Mouse (Mus musculus): Measurements from ENCODE around the gene Atp7b. TPM values are rescaled to one million over a fixed set of nuclear protein-coding genes. Genes with fewer than 3 reads are reported as not detected.

The Atp7b gene
- polyA plus RNA-seq, 1 experiment from 2014 or later = 0.90 TPM

- no peaks in the 10 kb centered on the region for H3K36me3 ChIP-seq (replicated peaks; ENCODE audit: control insufficient read depth, insufficient read depth, low read depth, low read length)
- no peak overlapping the region for H3K27ac ChIP-seq (replicated peaks; ENCODE audit: low read depth, low read length)
- H3K4me1 ChIP-seq (ENCODE audit: control insufficient read depth, insufficient read depth, low read length) = no peaks in the 10 kb centered on the region
- WGBS = 62% methylated on average over 4 of the region's 4 CpGs
- H3K4me2 ChIP-seq (ENCODE audit: low read depth, low read length) = no peak overlapping the region
- DNase-seq (ENCODE audit: low spot score) (no peak), ATAC-seq (replicated peaks; ENCODE audit: insufficient number of reproducible peaks, low FRiP score, low TSS enrichment, low read depth) (no peak)
- H3K27me3 ChIP-seq (ENCODE audit: control insufficient read depth, insufficient read depth, low read length) = no peaks in the 10 kb centered on the region
- H3K4me3 ChIP-seq (ENCODE audit: low read depth, low read length) = no peak overlapping the region
- H3K9me3 ChIP-seq (replicated peaks; ENCODE audit: control insufficient read depth, low read length) = no peaks in the 10 kb centered on the region
- no peak overlapping the region for H3K9ac ChIP-seq (replicated peaks; ENCODE audit: low read length)
Measured at GRCm38 (mm10) chr8:21978193-21978592, 81.9 kb downstream of the Atp7b start.

- H3K27me3 ChIP-seq (ENCODE audit: control insufficient read depth, insufficient read depth, low read length) = no peaks in the 10 kb centered on the region
- no peaks in the 10 kb centered on the region for H3K9me3 ChIP-seq (replicated peaks; ENCODE audit: control insufficient read depth, low read length)
- no peak for DNase-seq (ENCODE audit: low spot score)
- ATAC-seq (replicated peaks; ENCODE audit: insufficient number of reproducible peaks, low FRiP score, low TSS enrichment, low read depth) = no peak
- no peaks in the 10 kb centered on the region for H3K36me3 ChIP-seq (replicated peaks; ENCODE audit: control insufficient read depth, insufficient read depth, low read depth, low read length)
- H3K4me3 ChIP-seq (ENCODE audit: low read depth, low read length) = no peak within 1 kb of the TSS
- no peak within 1 kb of the TSS for H3K27ac ChIP-seq (replicated peaks; ENCODE audit: low read depth, low read length)
- no peak within 1 kb of the TSS for H3K4me2 ChIP-seq (ENCODE audit: low read depth, low read length)
- no peaks in the 10 kb centered on the region for H3K4me1 ChIP-seq (ENCODE audit: control insufficient read depth, insufficient read depth, low read length)
- WGBS = 91% methylated on average over 3 of the region's 3 CpGs
- H3K9ac ChIP-seq (replicated peaks; ENCODE audit: low read length) = no peak within 1 kb of the TSS
Measured at GRCm38 (mm10) chr8:21969475-21969874, 90.6 kb downstream of the Atp7b start, which contains the start of gene Ccdc70. TSS of gene Ccdc70 (plus strand) at chr8:21969775.

- Histone ChIP-seq H3K4me3 (ENCODE audit: low read depth, low read length) (no peak overlapping the region), H3K4me2 (ENCODE audit: low read depth, low read length) (no peak overlapping the region), H3K27me3 (ENCODE audit: control insufficient read depth, insufficient read depth, low read length) (no peaks in the 10 kb centered on the region), H3K9ac (replicated peaks; ENCODE audit: low read length) (no peak overlapping the region), H3K4me1 (ENCODE audit: control insufficient read depth, insufficient read depth, low read length) (no peaks in the 10 kb centered on the region), H3K9me3 (replicated peaks; ENCODE audit: control insufficient read depth, low read length) (no peaks in the 10 kb centered on the region), H3K36me3 (replicated peaks; ENCODE audit: control insufficient read depth, insufficient read depth, low read depth, low read length) (no peaks in the 10 kb centered on the region), H3K27ac (replicated peaks; ENCODE audit: low read depth, low read length) (no peak overlapping the region)
- 78% methylated on average over 1 of the region's 1 CpGs for WGBS
- DNase-seq (ENCODE audit: low spot score) (no peak), ATAC-seq (replicated peaks; ENCODE audit: insufficient number of reproducible peaks, low FRiP score, low TSS enrichment, low read depth) (no peak)
Measured at GRCm38 (mm10) chr8:21966646-21967045, 93.5 kb downstream of the Atp7b start.

GRCm38 (mm10) chr8:21958414-21958813 lies 101.7 kb downstream of the Atp7b start, which contains the start of gene Fam90a1a:
TSS of gene Fam90a1a (plus strand) at chr8:21958714.
- Histone ChIP-seq H3K27me3 (ENCODE audit: control insufficient read depth, insufficient read depth, low read length) (no peaks in the 10 kb centered on the region), H3K27ac (replicated peaks; ENCODE audit: low read depth, low read length) (no peak within 1 kb of the TSS), H3K4me1 (ENCODE audit: control insufficient read depth, insufficient read depth, low read length) (no peaks in the 10 kb centered on the region), H3K36me3 (replicated peaks; ENCODE audit: control insufficient read depth, insufficient read depth, low read depth, low read length) (no peaks in the 10 kb centered on the region), H3K4me3 (ENCODE audit: low read depth, low read length) (no peak within 1 kb of the TSS), H3K9ac (replicated peaks; ENCODE audit: low read length) (no peak within 1 kb of the TSS), H3K4me2 (ENCODE audit: low read depth, low read length) (no peak within 1 kb of the TSS), H3K9me3 (replicated peaks; ENCODE audit: control insufficient read depth, low read length) (no peaks in the 10 kb centered on the region)
- WGBS = 88% methylated on average over 2 of the region's 2 CpGs
- DNase-seq (ENCODE audit: low spot score) = no peak
- ATAC-seq (replicated peaks; ENCODE audit: insufficient number of reproducible peaks, low FRiP score, low TSS enrichment, low read depth) = no peak

- Histone ChIP-seq H3K9me3 (replicated peaks; ENCODE audit: control insufficient read depth, low read length) (no peaks in the 10 kb centered on the region), H3K36me3 (replicated peaks; ENCODE audit: control insufficient read depth, insufficient read depth, low read depth, low read length) (no peaks in the 10 kb centered on the region), H3K4me1 (ENCODE audit: control insufficient read depth, insufficient read depth, low read length) (no peaks in the 10 kb centered on the region), H3K27me3 (ENCODE audit: control insufficient read depth, insufficient read depth, low read length) (no peaks in the 10 kb centered on the region), H3K4me2 (ENCODE audit: low read depth, low read length) (no peak overlapping the region), H3K4me3 (ENCODE audit: low read depth, low read length) (no peak overlapping the region), H3K9ac (replicated peaks; ENCODE audit: low read length) (no peak overlapping the region), H3K27ac (replicated peaks; ENCODE audit: low read depth, low read length) (no peak overlapping the region)
- DNase-seq (ENCODE audit: low spot score) = no peak
- ATAC-seq (replicated peaks; ENCODE audit: insufficient number of reproducible peaks, low FRiP score, low TSS enrichment, low read depth) = no peak
- WGBS = 86% methylated on average over 3 of the region's 3 CpGs
Measured at GRCm38 (mm10) chr8:21956336-21956735, 103.8 kb downstream of the Atp7b start.

- Histone ChIP-seq H3K9ac (replicated peaks; ENCODE audit: low read length) (no peak overlapping the region), H3K4me3 (ENCODE audit: low read depth, low read length) (no peak overlapping the region), H3K36me3 (replicated peaks; ENCODE audit: control insufficient read depth, insufficient read depth, low read depth, low read length) (no peaks in the 10 kb centered on the region), H3K4me1 (ENCODE audit: control insufficient read depth, insufficient read depth, low read length) (no peaks in the 10 kb centered on the region), H3K27me3 (ENCODE audit: control insufficient read depth, insufficient read depth, low read length) (no peaks in the 10 kb centered on the region), H3K4me2 (ENCODE audit: low read depth, low read length) (no peak overlapping the region), H3K27ac (replicated peaks; ENCODE audit: low read depth, low read length) (no peak overlapping the region), H3K9me3 (replicated peaks; ENCODE audit: control insufficient read depth, low read length) (no peaks in the 10 kb centered on the region)
- 7% methylated on average over 9 of the region's 9 CpGs for WGBS
- DNase-seq (ENCODE audit: low spot score) = peak; percentile 69
- no peak for ATAC-seq (replicated peaks; ENCODE audit: insufficient number of reproducible peaks, low FRiP score, low TSS enrichment, low read depth)
Measured at GRCm38 (mm10) chr8:21955321-21955720, 104.8 kb downstream of the Atp7b start.

GRCm38 (mm10) chr8:21947311-21948017 lies 112.6 kb downstream of the Atp7b start:
- Histone ChIP-seq H3K4me2 (ENCODE audit: low read depth, low read length) (no peak overlapping the region), H3K4me3 (ENCODE audit: low read depth, low read length) (no peak overlapping the region), H3K27me3 (ENCODE audit: control insufficient read depth, insufficient read depth, low read length) (no peaks in the 10 kb centered on the region), H3K27ac (replicated peaks; ENCODE audit: low read depth, low read length) (no peak overlapping the region), H3K36me3 (replicated peaks; ENCODE audit: control insufficient read depth, insufficient read depth, low read depth, low read length) (no peaks in the 10 kb centered on the region), H3K4me1 (ENCODE audit: control insufficient read depth, insufficient read depth, low read length) (no peaks in the 10 kb centered on the region), H3K9me3 (replicated peaks; ENCODE audit: control insufficient read depth, low read length) (no peaks in the 10 kb centered on the region), H3K9ac (replicated peaks; ENCODE audit: low read length) (no peak overlapping the region)
- ATAC-seq (replicated peaks; ENCODE audit: insufficient number of reproducible peaks, low FRiP score, low TSS enrichment, low read depth) (no peak), DNase-seq (ENCODE audit: low spot score) (no peak)
- 72% methylated on average over 9 of the region's 9 CpGs for WGBS

- DNase-seq (ENCODE audit: low spot score) = no peak
- WGBS = 77% methylated on average over 6 of the region's 6 CpGs
Measured at GRCm38 (mm10) chr8:21946462-21946861, 113.6 kb downstream of the Atp7b start, which contains the start of gene Defb13. TSS of gene Defb13 (plus strand) at chr8:21946762.

More at GRCm38 (mm10) chr8:21946462-21946861, 113.6 kb downstream of the Atp7b start, which contains the start of gene Defb13:
- H3K9ac ChIP-seq (replicated peaks; ENCODE audit: low read length) = no peak within 1 kb of the TSS
- no peaks in the 10 kb centered on the region for H3K4me1 ChIP-seq (ENCODE audit: control insufficient read depth, insufficient read depth, low read length)
- no peak within 1 kb of the TSS; the same call in 1 of the 2 replicates for H3K4me2 ChIP-seq (ENCODE audit: low read depth, low read length)
- no peak within 1 kb of the TSS for H3K4me3 ChIP-seq (ENCODE audit: low read depth, low read length)
- no peaks in the 10 kb centered on the region for H3K36me3 ChIP-seq (replicated peaks; ENCODE audit: control insufficient read depth, insufficient read depth, low read depth, low read length)
- ATAC-seq (replicated peaks; ENCODE audit: insufficient number of reproducible peaks, low FRiP score, low TSS enrichment, low read depth) = no peak
- no peaks in the 10 kb centered on the region for H3K9me3 ChIP-seq (replicated peaks; ENCODE audit: control insufficient read depth, low read length)
- H3K27me3 ChIP-seq (ENCODE audit: control insufficient read depth, insufficient read depth, low read length) = no peaks in the 10 kb centered on the region
- no peak within 1 kb of the TSS for H3K27ac ChIP-seq (replicated peaks; ENCODE audit: low read depth, low read length)

Data from embryonic facial prominence, embryonic 11.5 days (tissue).